Mouse (Mus musculus) brain, adult 2 months (tissue): Measurements from ENCODE around the gene Gm4353.
A peak's percentile ranks its signal among the peaks of the same experiment; 100 is the strongest.

Experiments
- DNase-seq: peaks from one replicate; pipeline ENCODE4 v3.0.0; 2011; ENCODE audit warnings: low read depth, low spot score

Gm4353 gene

DNA sequence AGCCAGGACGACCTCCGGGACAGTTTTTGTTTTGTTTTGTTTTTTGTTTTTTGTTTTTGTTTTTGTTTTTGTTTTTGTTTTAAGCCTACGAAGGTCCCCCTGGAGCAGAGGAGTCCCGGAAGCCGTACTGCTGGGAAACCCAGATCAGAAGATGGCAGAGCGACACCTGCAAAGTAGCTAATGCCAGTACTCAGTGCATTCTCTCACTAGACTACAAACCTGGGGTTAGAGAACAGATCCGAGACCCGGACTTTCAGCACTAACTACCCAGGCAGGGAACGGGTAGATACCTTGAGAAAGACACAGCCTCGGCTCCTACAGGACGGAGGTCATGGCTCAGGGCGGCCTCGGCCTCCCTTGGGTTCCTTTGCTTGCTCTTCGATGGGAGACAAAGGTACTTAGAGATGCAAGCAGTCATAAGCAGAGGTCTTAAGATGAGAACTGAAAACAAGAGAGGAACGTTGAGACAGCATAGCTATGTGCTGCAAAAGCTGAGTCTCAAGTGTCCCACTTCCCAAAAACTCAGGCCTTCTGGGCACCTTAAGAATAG, 43.9 kb downstream of the Gm4353 start:
- no peak for DNase-seq

DNA sequence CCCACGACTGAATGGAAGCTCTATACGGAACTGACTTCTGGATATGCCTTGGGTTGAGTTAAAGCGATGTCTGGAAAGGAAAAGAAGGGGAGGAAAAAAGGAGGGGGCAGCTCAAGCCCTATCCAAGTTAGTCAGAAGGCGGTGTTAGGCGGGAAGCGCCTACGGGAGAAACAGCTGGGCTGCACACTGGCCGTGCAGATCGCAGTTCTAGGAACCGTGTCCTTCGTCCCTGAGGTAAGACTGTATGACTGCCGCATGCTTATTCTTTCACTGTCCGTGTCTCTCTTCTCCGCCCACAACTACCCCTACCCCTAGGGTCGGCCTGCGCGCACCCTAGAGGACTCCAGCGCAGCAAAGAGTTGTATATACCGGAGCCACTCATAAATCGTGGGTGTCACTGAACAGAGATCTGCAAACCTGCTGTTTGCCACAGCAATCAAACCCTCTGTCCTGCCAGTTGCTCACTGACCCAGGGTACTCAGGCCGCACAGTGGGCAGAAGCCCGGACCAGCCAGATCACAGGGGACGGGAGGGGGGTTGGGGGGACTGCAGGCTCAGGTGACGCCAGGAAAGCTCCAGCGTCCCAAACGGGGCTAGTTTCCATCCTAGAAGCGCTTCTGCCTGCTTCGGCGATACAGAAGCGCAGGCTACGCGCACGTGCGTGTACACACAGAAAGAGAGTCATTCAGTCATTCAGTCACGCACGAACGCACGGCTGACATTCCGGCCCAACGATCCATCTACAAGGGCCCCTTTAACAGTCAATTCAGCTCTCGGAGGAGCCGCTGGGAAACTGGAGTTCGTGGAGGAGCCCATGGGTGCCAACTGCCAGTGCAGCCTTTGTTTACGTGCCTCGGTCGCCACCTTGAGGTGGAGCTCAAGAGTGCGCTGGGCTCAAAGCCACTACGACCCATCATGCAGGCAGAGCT, 44.6 kb downstream of the Gm4353 start:
- DNase-seq: peak; percentile 91

DNA sequence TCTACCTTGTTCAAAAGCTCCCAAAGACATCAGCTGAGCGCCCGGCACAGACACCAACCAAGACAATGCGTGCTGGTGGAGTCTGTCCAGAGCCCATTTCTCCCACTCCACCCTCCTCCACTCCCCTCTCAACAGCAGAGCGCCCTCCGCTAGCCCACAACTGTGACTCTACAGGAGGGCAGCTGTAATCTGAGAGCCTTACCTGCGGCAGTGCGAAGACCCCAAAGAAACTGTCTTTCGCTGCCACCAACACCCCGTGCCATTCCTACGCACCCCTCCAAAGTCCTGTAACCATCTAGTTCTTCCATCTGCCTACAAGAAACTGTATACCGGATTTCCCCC, 45.3 kb downstream of the Gm4353 start, which contains the start of gene 1110004F10Rik:
Gene 1110004F10Rik (plus strand): TSS at position 202 of the 342 bp plus-strand sequence.
- DNase-seq: no peak

DNA sequence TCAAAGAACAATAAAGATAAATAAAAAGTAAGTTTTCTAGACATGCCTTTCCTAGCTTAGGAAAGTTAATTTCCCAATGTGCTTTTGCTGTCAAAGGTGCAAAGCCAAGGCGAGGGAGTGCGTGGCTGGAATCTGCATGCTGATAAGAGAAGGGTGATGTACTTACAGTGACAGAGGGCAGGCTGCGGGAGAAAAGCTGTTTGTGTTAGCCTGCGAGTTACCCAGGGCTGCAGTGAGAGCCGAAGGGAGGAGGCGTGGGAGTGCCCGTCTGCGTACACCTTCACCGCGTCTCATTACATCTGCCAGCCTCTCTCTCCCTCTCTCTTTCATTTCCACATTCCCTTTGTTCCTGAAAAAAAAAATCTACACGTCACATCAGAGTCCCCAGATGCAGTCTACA, 45.9 kb downstream of the Gm4353 start, which contains the start of gene Sox6:
Gene Sox6 (minus strand): TSS at position 286 of the 400 bp plus-strand sequence.
- no peak for DNase-seq

DNA sequence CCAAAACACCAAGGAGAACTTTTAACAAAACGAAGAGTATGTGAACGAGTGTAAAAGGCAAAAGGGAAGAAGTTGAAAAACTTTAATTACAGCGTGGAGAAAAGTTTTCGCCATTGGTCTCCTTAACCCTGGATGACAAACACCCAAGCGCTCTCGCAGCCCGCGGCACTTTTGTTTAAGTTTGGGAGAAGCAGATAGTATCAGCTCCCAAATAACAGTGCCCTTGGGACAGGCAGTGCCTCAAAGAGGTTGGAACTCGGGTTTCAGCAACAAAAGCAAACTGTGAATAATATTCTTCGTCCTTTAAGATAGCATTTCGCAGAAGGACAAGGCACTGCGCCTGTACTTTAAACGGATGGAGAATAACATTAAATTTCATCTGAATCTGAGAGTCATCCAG, 46.4 kb downstream of the Gm4353 start:
- DNase-seq: no peak

DNA sequence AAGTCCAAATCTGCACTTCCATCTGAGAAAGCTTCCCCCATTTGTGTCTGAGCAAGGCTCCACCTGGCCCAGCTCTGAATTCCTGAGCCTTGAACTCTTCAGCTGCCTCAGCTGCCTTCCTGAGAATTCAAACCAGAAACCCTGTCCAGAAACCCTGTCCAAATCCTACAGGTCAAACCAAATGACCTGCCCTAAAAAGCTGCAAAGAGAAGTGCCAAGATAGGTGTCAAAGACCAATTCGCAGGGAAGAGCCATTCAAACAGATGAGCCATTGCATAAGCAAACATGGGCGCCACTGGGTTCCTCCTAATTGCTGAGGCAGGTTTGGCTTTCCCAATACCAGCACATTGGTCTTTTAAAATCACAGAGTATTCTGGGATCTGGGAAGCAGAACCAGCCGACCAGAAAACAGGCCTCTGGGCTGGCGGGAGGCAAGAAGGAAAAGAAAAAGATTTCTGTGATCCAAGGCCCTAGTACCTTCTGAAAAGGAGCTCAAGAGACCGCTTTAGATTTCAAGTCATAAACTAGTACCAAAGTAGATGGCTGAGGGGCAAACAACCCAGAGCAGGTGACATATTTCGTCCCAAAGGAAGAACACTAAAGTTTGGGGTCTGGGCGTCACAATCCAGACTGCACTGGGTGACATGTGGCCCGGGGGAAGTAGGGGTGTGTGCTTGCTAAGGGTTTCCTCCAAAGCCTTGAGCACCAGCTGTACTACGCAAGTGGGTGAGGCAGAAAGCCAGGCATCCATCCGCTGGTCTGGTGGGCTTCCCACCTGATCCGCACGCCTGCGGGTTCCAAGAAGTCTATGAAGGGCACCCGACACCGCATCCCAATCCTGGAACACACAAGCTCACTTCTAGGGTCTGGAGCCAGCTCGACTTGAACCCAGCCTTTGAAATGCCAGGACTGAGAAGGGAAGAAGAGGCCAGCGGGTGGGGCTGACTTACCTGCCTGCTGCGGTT, 47.6 kb downstream of the Gm4353 start:
- DNase-seq: no peak

DNA sequence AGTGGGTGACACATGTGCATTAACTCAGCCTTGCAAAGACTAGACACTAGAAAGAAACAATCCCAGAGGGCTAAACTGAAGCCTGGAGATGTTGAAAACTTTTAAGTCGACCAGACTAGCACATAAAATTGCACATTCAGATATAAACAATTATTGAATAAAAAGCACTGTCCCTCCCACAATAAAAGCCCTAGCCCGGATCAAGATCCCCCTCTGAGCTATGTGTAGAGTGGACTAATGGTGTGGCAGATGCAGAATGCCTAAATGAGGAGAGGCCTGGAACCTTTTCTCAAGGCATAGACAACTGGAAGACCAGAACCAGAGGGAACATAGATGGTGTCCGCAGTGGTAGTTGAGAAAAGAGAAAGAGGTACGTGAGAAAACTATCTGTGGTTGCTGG, 48.9 kb downstream of the Gm4353 start:
- DNase-seq: no peak

DNA sequence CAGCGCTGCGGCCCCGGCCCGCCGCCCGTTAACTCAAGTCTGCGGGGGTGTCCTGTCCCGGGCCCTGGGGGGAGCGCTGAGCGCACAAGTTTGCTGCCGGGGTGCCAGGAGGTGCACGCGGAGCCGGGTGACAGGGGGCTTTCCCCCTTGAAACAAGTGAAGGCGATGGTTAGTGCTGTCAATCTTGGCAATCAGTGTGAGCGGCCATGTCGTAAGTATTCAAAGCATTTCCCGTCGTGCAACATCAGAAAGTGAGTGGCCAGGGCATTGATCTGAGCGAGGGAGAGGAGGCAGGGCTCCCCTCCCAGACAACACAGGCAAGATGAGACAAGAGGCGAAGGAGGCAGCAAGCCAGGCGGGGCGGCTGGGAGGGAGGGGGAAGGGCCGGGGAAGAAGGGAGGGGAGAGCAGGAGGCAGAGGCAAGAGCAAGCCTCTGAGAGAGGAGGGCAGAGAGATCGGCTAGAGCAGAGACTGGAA, 50.1 kb downstream of the Gm4353 start:
- peak; percentile 31 for DNase-seq

DNA sequence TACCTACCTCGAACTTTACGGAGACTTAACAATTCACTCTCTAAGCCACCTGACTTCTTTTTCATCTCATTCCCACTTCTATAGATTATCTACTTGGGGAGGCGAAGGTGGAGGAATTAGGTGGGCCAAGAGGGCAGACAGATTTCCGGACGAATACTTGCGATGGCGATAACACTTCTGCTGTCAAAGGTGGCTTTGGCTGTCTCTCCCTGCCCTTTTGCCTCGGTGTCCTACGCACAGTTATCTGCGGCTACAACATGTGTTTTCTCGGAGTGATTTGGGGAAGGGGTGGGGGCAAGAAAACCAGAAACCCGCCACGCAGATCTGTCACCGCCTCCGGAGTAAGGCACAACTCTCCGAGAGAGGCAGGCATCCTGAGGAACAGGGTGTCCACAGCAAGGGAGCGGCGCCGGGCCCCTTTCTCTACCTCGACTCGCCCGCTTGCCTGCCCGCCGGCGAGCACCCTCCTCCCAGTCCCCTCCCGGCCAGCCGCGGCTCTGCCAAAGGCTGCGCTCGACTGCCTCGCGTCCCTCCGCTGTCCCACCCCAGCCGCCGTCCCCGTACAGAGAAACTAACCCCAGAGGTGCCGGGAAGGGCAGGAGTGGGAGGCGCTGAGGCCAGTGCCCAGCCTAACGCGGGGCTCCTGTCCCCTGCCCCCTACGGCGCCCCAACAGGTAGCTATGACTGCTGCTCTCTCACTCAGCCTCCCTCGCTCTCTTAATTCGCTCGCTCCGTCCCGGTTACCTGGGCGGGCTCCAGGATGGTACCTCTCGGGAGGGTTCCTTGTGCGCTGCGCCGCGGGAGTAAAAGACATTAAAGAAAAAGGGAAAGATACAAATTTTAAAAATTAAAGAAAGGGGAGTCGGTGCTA, 50.8 kb downstream of the Gm4353 start:
- no peak for DNase-seq
